Mouse (Mus musculus) spleen, adult 2 months (tissue): Measurements from ENCODE around the gene Klhdc8b.

Experiments used
- CTCF ChIP-seq: fragments of 200-500 bp; IDR thresholded peaks from 2 replicates; pipeline ENCODE4 v1.5.1; 2011; ENCODE audit warnings: mild to moderate bottlenecking, inconsistent platforms; ENCODE audit not compliant: insufficient read depth, insufficient read length, insufficient replicate concordance; ENCODE audit errors: extremely low read depth
- POLR2A ChIP-seq: fragments of 200-500 bp; IDR thresholded peaks from 2 replicates; pipeline ENCODE4 v1.6.1; 2011; ENCODE audit warnings: low read depth, low read length, inconsistent platforms

DNA sequence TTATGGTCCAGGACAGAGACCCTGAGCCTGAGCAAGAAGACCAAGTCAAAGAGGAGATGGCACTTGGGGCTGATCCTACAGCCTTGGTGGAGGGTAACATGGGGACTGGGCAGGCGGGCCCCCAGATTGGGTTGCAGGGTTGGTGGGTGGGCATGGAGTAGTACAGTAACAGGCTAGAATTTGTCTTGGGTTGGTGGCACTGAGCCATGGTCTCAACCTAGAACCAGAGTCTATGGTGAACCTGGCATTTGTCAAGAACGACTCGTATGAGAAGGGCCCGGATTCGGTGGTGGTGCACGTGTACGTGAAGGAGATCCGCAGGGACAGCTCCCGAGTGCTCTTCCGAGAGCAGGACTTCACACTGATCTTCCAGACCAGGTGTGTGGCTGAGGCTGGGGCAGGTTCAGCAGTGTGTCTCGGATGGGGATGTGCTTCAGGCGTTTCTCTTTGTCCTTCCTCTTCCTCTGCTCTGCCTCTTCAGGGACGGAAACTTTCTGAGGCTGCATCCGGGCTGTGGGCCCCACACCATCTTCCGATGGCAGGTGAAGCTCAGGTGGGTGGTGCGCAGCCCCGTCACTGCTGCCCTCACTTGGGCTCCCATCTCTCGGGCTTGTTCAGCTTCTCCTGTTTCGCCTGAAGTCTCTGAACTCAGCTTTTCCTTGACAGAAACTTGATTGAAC is 32.9 kb upstream of the Klhdc8b start:
- TF ChIP-seq POLR2A, result no peak
- TF ChIP-seq CTCF, result no peak
